Mouse (Mus musculus) liver, embryonic 15.5 days (tissue): ENCODE measurements around the gene Klhl40. TPM values are rescaled to one million over a fixed set of nuclear protein-coding genes. Genes with fewer than 3 reads are reported as not detected.

Experiments used
- ATAC-seq: fragments of 200-750 bp; cut with Nextera tagmentation; 2 replicates; pipeline ENCODE4 v1.8.0; 2017; ENCODE audit warnings: moderate number of reproducible peaks, mild to moderate bottlenecking, moderate library complexity; ENCODE audit not compliant: insufficient read depth
- H3K27ac ChIP-seq: fragments of 300-500 bp; sonication (generic); replicated peaks from 2 replicates; pipeline ENCODE4 v1.5.1; 2015; ENCODE audit warnings: mild to moderate bottlenecking, inconsistent platforms
- H3K27me3 ChIP-seq: fragments of 300-500 bp; sonication (generic); 2 replicates; pipeline ENCODE4 v1.6.1; 2015; ENCODE audit warnings: mild to moderate bottlenecking, inconsistent platforms
- H3K36me3 ChIP-seq: fragments of 300-500 bp; sonication (generic); replicated peaks from 2 replicates; pipeline ENCODE4 v1.6.1; 2015; ENCODE audit warnings: moderate library complexity, mild to moderate bottlenecking, inconsistent platforms
- H3K4me1 ChIP-seq: fragments of 300-500 bp; sonication (generic); replicated peaks from 2 replicates; pipeline ENCODE4 v1.6.1; 2015; ENCODE audit warnings: inconsistent platforms
- H3K4me2 ChIP-seq: fragments of 300-500 bp; sonication (generic); 2 replicates; pipeline ENCODE4 v1.6.1; 2015; ENCODE audit warnings: moderate library complexity, mild to moderate bottlenecking, inconsistent platforms
- H3K4me3 ChIP-seq: fragments of 300-500 bp; sonication (generic); replicated peaks from 2 replicates; pipeline ENCODE4 v1.5.1; 2015; ENCODE audit warnings: mild to moderate bottlenecking, inconsistent platforms
- H3K9ac ChIP-seq: fragments of 300-500 bp; sonication (generic); 2 replicates; pipeline ENCODE4 v1.6.1; 2015; ENCODE audit warnings: moderate library complexity, mild to moderate bottlenecking, inconsistent platforms
- H3K9me3 ChIP-seq: fragments of 300-500 bp; sonication (generic); replicated peaks from 2 replicates; pipeline ENCODE4 v1.6.1; 2016; ENCODE audit warnings: inconsistent platforms
- WGBS: fragments of 180-500 bp; shearing (Covaris S2); methylation state at CpG from one replicate; pipeline ENCODE4 v1.1.7; 2015; ENCODE audit warnings: mixed read lengths; ENCODE audit not compliant: insufficient replicate concordance; 5-methylcytosine and 5-hydroxymethylcytosine counted together
- polyA plus RNA-seq: library from polyadenylated mRNA; unstranded; fragments of >200 nt; fragmentation: Nextera tagmentation; extraction: Ambion mirVana; gene quantifications from 2 replicates; pipeline ENCODE4 v1.2.1, GENCODE M21; 2015

The Klhl40 gene
- polyA plus RNA-seq, 1 experiment from 2014 or later = 0.98 TPM

DNA sequence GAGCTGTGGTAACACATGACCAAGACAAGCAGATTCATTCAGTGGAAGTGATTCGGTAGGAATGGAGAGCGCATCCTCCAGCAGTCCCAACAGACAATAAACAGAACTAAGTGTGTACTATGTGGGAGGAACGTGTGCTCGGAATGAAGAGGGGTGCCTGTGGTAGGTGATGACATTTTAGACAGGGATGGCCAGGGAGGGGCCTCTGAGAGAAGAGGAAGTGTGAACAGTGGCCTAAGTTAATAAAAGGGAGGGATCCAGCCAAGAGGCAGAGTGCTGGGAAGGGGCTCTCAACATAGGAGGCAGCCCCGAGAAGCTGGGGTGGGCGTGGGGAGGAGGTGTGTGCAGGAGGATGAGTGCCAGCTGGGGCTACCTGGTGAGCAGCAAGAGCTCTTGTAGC lies 50.9 kb downstream of the Klhl40 start:
- no peak overlapping the region for H3K4me2 ChIP-seq
- no peaks in the 10 kb centered on the region for H3K36me3 ChIP-seq
- 36% methylated on average over 6 of the region's 6 CpGs for WGBS
- H3K27me3 ChIP-seq = no peaks in the 10 kb centered on the region
- no peak for ATAC-seq
- no peaks in the 10 kb centered on the region for H3K9me3 ChIP-seq
- H3K9ac ChIP-seq = no peak overlapping the region
- no peak overlapping the region for H3K4me3 ChIP-seq
- no peaks in the 10 kb centered on the region for H3K4me1 ChIP-seq
- H3K27ac ChIP-seq = no peak overlapping the region

DNA sequence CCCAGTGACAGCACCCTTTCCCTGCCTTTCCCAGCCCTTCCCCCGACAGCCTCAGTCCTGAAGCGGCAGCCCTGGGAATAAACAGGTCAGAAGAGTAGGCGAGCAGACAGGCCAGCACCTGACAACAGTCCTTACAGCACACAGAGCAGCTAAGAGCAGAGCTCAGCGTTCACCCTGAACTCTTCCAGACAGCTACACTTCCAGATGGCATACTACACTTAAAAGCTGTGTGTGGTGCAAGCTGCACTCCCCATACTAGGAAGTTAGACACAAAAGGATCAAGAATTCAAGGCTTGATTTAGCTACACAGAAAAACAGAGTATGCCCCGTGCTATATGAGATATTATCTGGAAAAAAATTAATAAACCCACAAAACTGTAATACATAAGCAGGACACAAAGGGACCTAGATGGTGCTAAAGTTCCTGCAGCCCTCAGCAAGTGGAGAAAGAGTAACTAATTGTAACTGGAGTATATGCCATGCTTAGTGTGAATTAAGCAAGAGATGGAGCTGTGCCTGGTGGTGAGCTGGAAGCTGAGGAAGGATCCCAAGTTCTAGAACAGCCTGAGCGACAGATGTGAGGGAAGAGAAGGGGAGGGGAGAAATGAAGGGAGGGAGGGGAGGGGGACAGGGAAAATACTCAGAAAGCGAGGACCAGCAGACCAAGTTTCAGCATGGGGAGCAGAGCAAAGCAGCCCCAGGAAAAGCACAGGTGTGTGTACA lies 52.0 kb downstream of the Klhl40 start:
- Histone ChIP-seq H3K4me2 (no peak overlapping the region), H3K9ac (no peak overlapping the region), H3K4me1 (no peaks in the 10 kb centered on the region), H3K27me3 (no peaks in the 10 kb centered on the region), H3K36me3 (no peaks in the 10 kb centered on the region), H3K9me3 (no peaks in the 10 kb centered on the region), H3K27ac (no peak overlapping the region), H3K4me3 (no peak overlapping the region)
- WGBS = 53% methylated on average over 7 of the region's 7 CpGs
- ATAC-seq = no peak

- H3K36me3 ChIP-seq = no peaks in the 10 kb centered on the region
- no peak overlapping the region for H3K9ac ChIP-seq
- H3K27me3 ChIP-seq = no peaks in the 10 kb centered on the region
- H3K4me3 ChIP-seq = no peak overlapping the region
- H3K9me3 ChIP-seq = no peaks in the 10 kb centered on the region
- WGBS = 50% methylated on average over 6 of the region's 6 CpGs
- no peak overlapping the region for H3K27ac ChIP-seq
- ATAC-seq = no peak
- H3K4me1 ChIP-seq = no peaks in the 10 kb centered on the region
- H3K4me2 ChIP-seq = no peak overlapping the region
These were observed 53.0 kb downstream of the Klhl40 start for GRCm38 (mm10) chr9:121830243-121830955.

GRCm38 (mm10) chr9:121830956-121831293 lies 53.5 kb downstream of the Klhl40 start:
- Histone ChIP-seq H3K27me3 (no peaks in the 10 kb centered on the region), H3K9ac (no peak overlapping the region), H3K4me2 (no peak overlapping the region), H3K36me3 (no peaks in the 10 kb centered on the region), H3K27ac (no peak overlapping the region), H3K4me1 (no peaks in the 10 kb centered on the region), H3K9me3 (no peaks in the 10 kb centered on the region), H3K4me3 (no peak overlapping the region)
- 12% methylated on average over 6 of the region's 6 CpGs for WGBS
- ATAC-seq = no peak

Other genes with a start within 250 kb of the Klhl40 start
- 0.20 TPM in 1 of 2 replicates, not detected in the other for gene Lyzl4, start 135.5 kb upstream of the Klhl40 start, polyA plus RNA-seq
- gene Vipr1, start 134.9 kb upstream of the Klhl40 start, polyA plus RNA-seq = 0.41 and 0.69 TPM in 2 replicates
- 3.3 and 3.6 TPM in 2 replicates for gene Sec22c, start 72.1 kb upstream of the Klhl40 start, polyA plus RNA-seq
- gene Ss18l2, start 67.3 kb upstream of the Klhl40 start, polyA plus RNA-seq = 55.3 TPM in 2 replicates
- 23.0 and 25.2 TPM in 2 replicates for gene Nktr, start 58.4 kb upstream of the Klhl40 start, polyA plus RNA-seq
- gene Zfp651, start 18.3 kb upstream of the Klhl40 start, polyA plus RNA-seq = 1.6 and 2.0 TPM in 2 replicates
- 0.18 TPM in 2 replicates for gene Hhatl, start 14.9 kb downstream of the Klhl40 start, polyA plus RNA-seq
- not detected in 2 replicates for gene Ccdc13, start 61.9 kb downstream of the Klhl40 start, polyA plus RNA-seq
- 96.2 and 102 TPM in 2 replicates for gene Higd1a, start 80.8 kb downstream of the Klhl40 start, polyA plus RNA-seq
- 0.45 and 0.53 TPM in 2 replicates for gene Ackr2, start 120.7 kb downstream of the Klhl40 start, polyA plus RNA-seq
- gene Cyp8b1, start 138.7 kb downstream of the Klhl40 start, polyA plus RNA-seq = 4.4 and 9.5 TPM in 2 replicates
- 0.24 and 0.55 TPM in 2 replicates for gene Fam198a, start 173.4 kb downstream of the Klhl40 start, polyA plus RNA-seq
- gene Pomgnt2, start 219.5 kb downstream of the Klhl40 start, polyA plus RNA-seq = 2.9 and 4.2 TPM in 2 replicates